Mouse (Mus musculus) erythroid progenitor cell, adult 5-6 weeks (primary cell): ENCODE data around the gene BC024978. TPM values are rescaled to one million over a fixed set of nuclear protein-coding genes. Genes with fewer than 3 reads are reported as not detected.
A peak's percentile ranks its signal among the peaks of the same experiment; 100 is the strongest.
"Not testable (repeated sequence)": the region's sequence is repeated elsewhere in the genome, so short reads cannot be mapped to it uniquely, and the experiment has no call there.

Source experiments
- ATAC-seq: replicated peaks from 2 replicates; pipeline ENCODE4 v1.8.0; 2016; ENCODE audit warnings: moderate number of reproducible peaks, mild to moderate bottlenecking, moderate TSS enrichment, inconsistent platforms; ENCODE audit not compliant: poor library complexity, low FRiP score, severe bottlenecking
- total RNA-seq, 2 experiments: library from RNA; stranded (forward) in 1 of 2; stranded (reverse) in 1 of 2; fragments of 150-400 nt in 1 of 2; fragments of 186-747, 209-891 nt in 1 of 2; gene quantifications; 2 replicates each; pipeline versions ENCODE4 v1.2.3 to v1.2.4; 2015 to 2017; ENCODE audit warnings: low replicate concordance in 2 of 2

The BC024978 gene
- total RNA-seq, 2 experiments from 2014 or later, result 0.84 TPM; not detected in 1

DNA sequence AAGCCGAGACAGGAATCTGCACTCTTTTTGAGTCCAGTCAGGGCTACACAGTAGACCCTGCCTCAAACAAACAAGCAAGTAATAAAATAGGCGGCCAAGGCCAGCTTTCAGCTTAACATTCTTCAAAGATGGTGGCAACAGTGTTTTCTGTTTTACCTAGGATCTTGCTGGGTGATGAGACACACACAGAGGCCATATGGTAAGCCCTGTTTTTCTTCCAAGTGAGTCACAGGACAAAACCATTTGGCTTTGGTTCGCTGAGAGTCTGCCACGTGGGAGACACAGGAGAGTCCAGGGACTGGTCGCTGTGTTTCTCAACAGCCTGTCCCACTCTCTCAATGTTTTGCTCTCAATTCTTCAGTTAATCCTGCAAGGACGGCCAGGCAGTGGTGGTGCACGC is 23.0 kb downstream of the BC024978 start:
- no peak for ATAC-seq

DNA sequence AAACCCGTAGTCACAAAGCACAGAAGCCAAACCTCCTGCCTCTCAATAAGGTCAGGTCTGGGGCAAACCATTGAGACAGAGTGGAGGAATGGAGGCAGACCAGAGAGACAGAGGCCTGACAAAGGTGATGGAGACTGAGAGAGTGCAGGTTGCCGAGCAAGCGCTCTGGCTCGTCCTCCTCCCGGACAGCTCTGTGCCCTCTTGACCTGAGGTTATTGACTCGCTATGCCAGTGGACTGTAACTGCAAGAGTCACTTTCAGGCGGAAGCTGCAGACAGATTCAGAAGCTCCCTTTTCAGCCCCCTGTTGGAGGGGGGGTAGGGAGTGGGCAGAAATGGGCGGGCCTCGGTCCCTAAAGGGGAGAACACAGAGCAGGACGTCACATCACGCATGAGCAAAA is 24.4 kb downstream of the BC024978 start:
- no peak for ATAC-seq

DNA sequence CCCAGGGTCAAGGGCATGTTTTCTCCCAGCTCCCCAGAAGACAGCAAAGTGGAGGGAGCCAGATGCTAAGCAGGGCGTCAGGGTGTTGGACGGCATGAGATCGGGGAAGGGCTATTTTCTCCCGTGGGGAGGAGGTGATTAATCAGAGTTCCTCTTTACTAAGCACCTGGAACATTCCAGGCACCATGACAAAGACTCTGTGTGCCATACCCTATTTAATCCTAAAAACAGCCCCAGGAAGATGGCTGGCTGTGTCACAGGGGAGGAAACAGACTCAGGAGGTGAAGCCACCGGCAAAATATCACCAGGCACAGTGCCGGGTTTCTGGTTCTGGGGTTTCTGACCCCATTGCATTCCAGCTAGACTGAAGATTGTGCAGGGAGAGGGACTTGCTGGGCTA is 26.4 kb downstream of the BC024978 start:
- no peak for ATAC-seq

DNA sequence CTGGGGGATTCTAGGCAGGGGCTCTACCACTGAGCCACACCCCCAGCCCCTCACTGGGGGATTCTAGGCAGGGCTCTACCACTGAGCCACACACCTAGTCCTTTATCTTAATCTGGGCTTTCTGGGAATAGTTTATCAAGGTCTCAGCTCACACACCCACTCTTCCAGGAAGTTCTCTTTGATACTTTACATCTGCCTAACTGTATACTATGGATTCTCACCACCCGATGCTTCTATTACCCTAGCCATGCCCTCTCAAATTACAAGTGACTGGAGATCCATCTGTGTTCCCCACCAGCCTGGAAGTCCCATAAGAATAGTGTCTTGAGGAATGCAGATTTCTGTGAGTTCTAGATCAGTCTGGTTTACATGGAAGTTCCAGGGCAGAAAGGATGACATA is 27.0 kb downstream of the BC024978 start:
- no peak for ATAC-seq

DNA sequence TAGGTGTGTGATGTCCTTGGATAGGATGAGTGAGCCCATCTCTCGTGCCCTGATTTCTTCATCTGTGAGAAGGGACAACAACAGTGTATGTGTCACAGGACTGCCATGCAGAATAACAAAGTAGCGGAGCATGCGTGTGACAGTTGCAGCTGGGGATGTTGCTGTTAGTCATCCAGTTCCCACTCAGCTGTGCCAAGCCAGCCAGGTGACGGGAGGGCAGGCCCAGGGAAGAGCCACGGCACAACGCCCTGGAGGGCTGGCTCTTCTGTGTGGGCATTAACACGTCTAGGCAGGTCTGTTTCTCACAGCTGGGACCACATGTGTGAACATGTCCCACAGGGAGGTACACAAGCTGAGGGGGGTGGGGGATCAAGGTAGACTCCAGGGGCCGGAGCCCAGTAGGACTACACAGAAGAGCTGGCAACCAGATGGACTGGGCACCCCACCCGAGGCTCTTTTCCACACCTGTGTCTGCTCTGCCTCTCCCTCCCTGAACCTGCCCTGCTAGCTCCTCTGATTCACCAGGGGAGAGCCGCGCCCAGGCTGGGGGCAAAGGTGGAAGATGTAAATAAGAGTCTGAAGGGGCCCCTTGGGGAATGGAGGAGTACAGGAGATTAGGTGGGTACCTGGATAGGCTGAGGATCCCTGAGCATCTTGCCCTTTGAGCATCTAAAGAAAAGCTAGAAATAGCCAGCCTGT is 29.4 kb downstream of the BC024978 start:
- no peak for ATAC-seq

DNA sequence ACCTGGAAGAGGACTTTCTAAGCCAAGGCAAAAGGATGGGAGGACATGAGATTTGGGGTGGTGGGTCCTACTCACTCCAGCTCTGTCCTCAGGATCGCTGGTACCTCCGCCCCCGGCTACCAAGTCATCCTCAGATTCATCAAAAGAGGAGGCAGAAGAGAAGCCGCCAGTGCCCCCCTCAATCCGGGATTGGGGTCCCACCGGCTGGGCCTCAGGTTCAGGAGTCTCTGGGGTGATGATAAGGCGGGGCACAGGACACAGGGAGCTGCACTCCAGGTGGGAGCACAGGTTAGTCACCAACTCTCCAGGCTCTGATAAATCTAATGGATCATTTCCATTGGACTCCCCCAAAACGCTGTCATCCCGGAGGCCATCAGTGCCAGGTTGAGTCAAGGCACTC is 31.7 kb downstream of the BC024978 start:
- no peak for ATAC-seq

- ATAC-seq, result 0 out of 2 replicates have a peak, but pooled peaks have one; percentile 9
Measured at GRCm38 (mm10) chr7:27227676-27228075, 32.1 kb downstream of the BC024978 start.

- peak; percentile 89 for ATAC-seq
Measured at GRCm38 (mm10) chr7:27228281-27228821, 32.8 kb downstream of the BC024978 start, which contains the start of gene Itpkc. Gene Itpkc (minus strand): TSS chr7:27228661.

- peak; percentile 2; the same call in 1 of the 2 replicates for ATAC-seq
Measured at GRCm38 (mm10) chr7:27228865-27229264, 33.3 kb downstream of the BC024978 start.

DNA sequence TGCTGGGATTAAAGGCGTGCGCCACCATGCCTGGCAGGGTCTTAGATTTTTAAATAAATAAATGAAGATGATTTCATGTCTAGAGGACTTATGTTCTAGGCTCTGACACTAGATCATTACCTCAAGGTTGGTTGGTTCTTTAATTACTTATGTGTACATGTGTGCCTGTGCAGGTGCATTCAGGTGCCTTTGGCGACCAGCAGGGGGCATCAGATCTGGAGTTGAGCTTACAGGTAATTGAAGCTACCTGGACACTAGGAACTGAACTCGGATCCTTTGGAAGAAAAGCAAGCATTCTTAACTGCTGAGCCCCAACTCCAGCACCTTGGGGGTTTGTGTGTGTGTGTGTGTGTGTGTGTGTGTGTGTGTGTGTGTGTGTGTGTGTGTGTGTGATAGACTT is 35.2 kb downstream of the BC024978 start:
- no peak for ATAC-seq

DNA sequence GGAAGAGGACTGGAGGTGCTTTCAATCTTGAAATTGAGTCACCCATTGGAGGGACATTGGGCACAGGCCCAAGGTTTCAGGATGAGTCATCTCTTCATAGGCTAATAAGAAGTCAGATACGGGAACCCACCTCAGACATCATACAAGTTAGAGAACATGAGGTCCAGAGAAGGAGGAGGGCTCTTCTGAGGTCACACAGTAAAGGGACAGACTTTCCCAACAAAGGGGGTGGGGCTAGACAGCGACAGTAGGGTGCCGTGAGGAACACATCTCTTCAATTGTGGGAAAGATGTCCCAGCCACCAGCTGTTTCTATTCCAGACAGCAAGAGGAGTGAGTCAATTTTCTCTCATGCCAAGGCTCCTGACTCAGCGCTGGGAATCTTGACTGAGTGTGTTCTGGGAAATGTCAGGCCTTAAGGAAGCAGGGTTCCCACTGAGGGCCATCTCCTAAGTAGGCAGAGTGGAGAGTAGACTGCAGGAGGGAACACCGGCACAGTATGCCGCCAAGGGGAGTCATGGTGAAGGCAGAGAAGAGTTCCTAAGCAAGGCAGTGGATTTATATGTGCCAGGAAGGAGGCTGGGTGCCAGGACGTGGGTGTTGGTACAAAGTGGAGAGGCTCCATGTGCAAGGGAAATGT is 36.2 kb downstream of the BC024978 start:
- ATAC-seq, result no peak

- peak; percentile 94 for ATAC-seq
Measured at GRCm38 (mm10) chr7:27232781-27233281, 37.2 kb downstream of the BC024978 start, which contains the start of gene Coq8b. Gene Coq8b (plus strand): TSS chr7:27233023.

GRCm38 (mm10) chr7:27233300-27233699 is 37.7 kb downstream of the BC024978 start:
- no peak for ATAC-seq

GRCm38 (mm10) chr7:27235726-27236125 is 40.1 kb downstream of the BC024978 start:
- no peak for ATAC-seq

DNA sequence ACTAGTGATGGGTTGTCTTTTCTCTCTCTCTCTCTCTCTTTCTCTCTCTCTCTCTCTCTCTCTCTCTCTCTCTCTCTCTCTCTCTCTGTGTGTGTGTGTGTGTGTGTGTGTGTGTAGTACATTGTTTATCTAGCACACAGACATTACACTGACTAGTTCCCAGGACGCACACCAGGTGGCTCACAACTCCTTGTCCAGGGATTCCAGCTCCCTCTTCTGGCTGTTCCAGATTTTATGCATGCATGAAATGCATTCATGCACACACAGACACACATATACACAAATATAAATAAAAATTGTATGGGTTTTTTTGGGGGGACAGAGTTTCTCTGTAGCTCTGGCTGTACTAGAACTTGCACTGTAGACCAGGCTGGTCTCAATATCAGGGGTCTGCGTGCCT is 41.9 kb downstream of the BC024978 start:
- no peak for ATAC-seq

GRCm38 (mm10) chr7:27238568-27238967 is 43.0 kb downstream of the BC024978 start:
- ATAC-seq, result no peak

GRCm38 (mm10) chr7:27243211-27243610 is 47.6 kb downstream of the BC024978 start:
- no peak for ATAC-seq

DNA sequence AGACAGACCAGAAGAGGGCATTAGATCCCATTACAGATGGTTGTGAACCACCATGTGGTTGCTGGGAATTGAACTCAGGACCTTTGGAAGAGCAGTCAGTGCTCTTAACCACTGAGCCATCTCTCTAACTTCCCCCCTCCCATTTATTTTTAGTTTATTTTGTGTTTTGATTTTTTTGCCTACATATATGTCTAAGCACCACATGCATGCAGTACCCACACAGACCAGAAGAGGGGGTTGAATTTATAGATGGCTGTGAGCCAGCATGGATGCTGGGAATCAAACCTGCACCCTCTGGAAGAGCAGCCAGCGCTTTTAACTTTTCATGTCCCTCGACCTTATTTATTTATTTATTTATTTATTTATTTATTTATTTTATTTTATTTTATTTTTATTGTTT is 48.5 kb downstream of the BC024978 start:
- ATAC-seq, result not testable (repeated sequence)

GRCm38 (mm10) chr7:27249146-27249545 is 53.6 kb downstream of the BC024978 start:
- ATAC-seq, result no peak

DNA sequence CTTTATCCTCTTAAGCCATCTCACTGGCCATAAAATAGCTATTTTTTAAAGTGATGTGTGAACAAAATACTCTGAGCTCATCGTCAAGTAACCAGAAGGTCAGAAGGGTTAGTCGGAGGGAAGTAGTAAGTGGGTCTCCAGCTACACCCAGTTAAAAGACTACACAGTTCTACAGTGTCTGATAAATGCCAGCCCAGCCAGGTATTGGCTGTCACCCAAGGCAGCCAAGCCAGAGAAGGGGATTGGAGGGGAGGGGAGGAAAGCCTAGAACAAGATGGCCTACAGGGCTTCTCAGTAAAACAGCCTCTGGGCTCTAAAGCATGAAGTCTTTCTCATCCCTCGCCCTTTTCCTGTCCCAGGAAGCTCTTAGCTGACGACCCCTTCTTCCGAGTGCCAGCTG is 54.3 kb downstream of the BC024978 start:
- no peak for ATAC-seq

DNA sequence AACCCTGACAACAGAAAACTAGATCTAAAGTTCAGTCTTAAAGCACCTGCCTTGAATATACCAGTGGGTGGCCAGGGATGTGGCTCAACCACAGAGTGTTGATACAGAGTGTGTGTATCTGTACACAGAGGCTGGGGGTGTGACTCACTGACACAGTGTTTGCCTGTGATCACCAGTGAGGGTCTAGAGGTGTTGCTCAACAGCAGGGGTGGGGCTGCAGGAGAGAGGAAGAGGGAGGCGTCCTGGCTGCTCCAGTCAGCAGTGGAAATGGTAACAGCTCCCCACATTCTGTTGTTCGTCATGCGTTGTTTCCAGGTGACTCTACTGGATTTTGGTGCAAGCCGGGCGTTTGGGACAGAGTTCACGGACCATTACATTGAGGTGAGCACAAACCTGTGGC is 56.4 kb downstream of the BC024978 start:
- ATAC-seq, result no peak
